Mouse (Mus musculus) ES-Bruce4 (cell line): ENCODE measurements around the gene Dlk2.

ENCODE experiments used
- CTCF ChIP-seq: IDR thresholded peaks from one replicate; pipeline ENCODE4 v1.8.1; 2011; ENCODE audit warnings: low read depth, low read length
- POLR2A ChIP-seq: IDR thresholded peaks from one replicate; pipeline ENCODE4 v1.8.1; 2011; ENCODE audit warnings: low read length; ENCODE audit not compliant: insufficient read depth

GRCm38 (mm10) chr17:46304184-46304583 lies 7.0 kb downstream of the Dlk2 start:
- TF ChIP-seq CTCF = no peak
- no peak for TF ChIP-seq POLR2A
